11 mouse cellular contexts compared by ENCODE assay signal in genomic region chr1:170056214-170056613, GRCm38 (mm10). TPM values are rescaled to one million over a fixed set of nuclear protein-coding genes. Genes with fewer than 3 reads are reported as not detected.
DNase-seq lines count a peak whose midpoint lies in the region; ATAC-seq lines count a peak whose summit lies in the region.
"Had no signal": no experiment of that assay in that cellular context is flagged by ENCODE, and none has a peak within 500 bp of the region (broad histone marks: within the 10 kb centered on the region; RNA-seq: fewer than 3 reads in every experiment).

No protein-coding gene starts in this region.

- DNase-seq in kidney, adult 11 months: peak; percentile 16
- no peak for DNase-seq in kidney, adult 18-20 months
- peak; percentile 50 to 69 for DNase-seq in gastrocnemius, adult 8-10 months (ENCODE audit: low spot score in 2 of 2)
- DNase-seq in heart, postnatal 4 days: peak; percentile 59
- DNase-seq in cerebellum, adult 18-20 months: no peak
- DNase-seq in cerebellum, adult 11-12 months: no peak
- DNase-seq: liver, embryonic 13.5 days; thymus, postnatal 4 days had no signal

- H3K27ac ChIP-seq in limb, embryonic 13.5 days: 0 out of 2 replicates have a peak overlapping the region, but pooled peaks have one; percentile 39
- H3K27ac ChIP-seq: liver, embryonic 13.5 days had no signal

- H3K27me3 ChIP-seq in limb, embryonic 13.5 days: no peaks in the 10 kb centered on the region
- H3K27me3 ChIP-seq: CH12.LX; liver, embryonic 13.5 days had no signal

- no peak overlapping the region for H3K4me2 ChIP-seq in limb, embryonic 13.5 days (replicated peaks)
- H3K4me2 ChIP-seq: liver, embryonic 13.5 days had no signal

- ATAC-seq in limb, embryonic 13.5 days (ENCODE audit: low FRiP score, low read depth): peak; percentile 39; the same call in 1 of the 2 replicates
- no peak for ATAC-seq in erythroblast, adult 5-6 weeks (replicated peaks; ENCODE audit: low FRiP score, poor library complexity, severe bottlenecking)

- H3K9me3 ChIP-seq in limb, embryonic 13.5 days: peaks cover 8% of the 10 kb centered on the region; the same call in 1 of the 2 replicates
- H3K9me3 ChIP-seq: liver, embryonic 13.5 days had no signal

- peaks cover 49% of the 10 kb centered on the region for H3K4me1 ChIP-seq in limb, embryonic 13.5 days

- H3K36me3 ChIP-seq in limb, embryonic 13.5 days: peaks cover 17% of the 10 kb centered on the region
- H3K36me3 ChIP-seq: liver, embryonic 13.5 days had no signal

- no peak overlapping the region for H3K9ac ChIP-seq in limb, embryonic 13.5 days
- H3K9ac ChIP-seq: liver, embryonic 13.5 days had no signal

- WGBS in limb, embryonic 13.5 days: 48% methylated on average over 6 of the region's 6 CpGs

- no peak overlapping the region for H3K4me3 ChIP-seq in limb, embryonic 13.5 days
- H3K4me3 ChIP-seq: liver, embryonic 13.5 days had no signal

RNA-seq across cellular contexts. Expression of gene Ddr2, which starts 54.3 kb away (rescaled TPM):
- total RNA-seq in gastrocnemius, adult 8-10 months (2022): 10 to 100 TPM; 10.7 to 20.9 (median 16.8) TPM
- 10 to 100 TPM; 23.8 to 24.3 TPM for total RNA-seq in heart, postnatal 4 days (2021)
- 115 and 122 TPM in 2 replicates for polyA plus RNA-seq in limb, embryonic 13.5 days (2015; fragmentation: Nextera tagmentation; extraction: Ambion mirVana)
- not detected in 2 replicates for total RNA-seq in erythroblast, adult 5-6 weeks (2015; ENCODE audit: low replicate concordance)
- total RNA-seq in erythroblast, adult 5-6 weeks (2017; ENCODE audit: low replicate concordance): 0.60 TPM in 1 of 2 replicates, not detected in the other

Comparison
In these comparisons a context has a peak if more than half of its experiments do, and no peak if none do; other contexts are left out.
1. DNase-seq: peak in kidney, adult 11 months (single experiment), gastrocnemius, adult 8-10 months (2 of 2) and heart, postnatal 4 days (single experiment); none in kidney, adult 18-20 months (single experiment), cerebellum, adult 18-20 months (0 of 2) and cerebellum, adult 11-12 months (single experiment).
2. RNA of gene Ddr2, which starts 54.3 kb away (total RNA-seq): 23.8 to 24.3 TPM in heart, postnatal 4 days and 10.7 to 20.9 TPM in gastrocnemius, adult 8-10 months; 0.60 TPM in erythroblast, adult 5-6 weeks; every median in the first group is over 4 times any median in the second.